Mouse (Mus musculus) stomach, embryonic 15.5 days (tissue): Measurements from ENCODE around the gene Tcf7l2. TPM values are rescaled to one million over a fixed set of nuclear protein-coding genes. Genes with fewer than 3 reads are reported as not detected.

Experiments used
- ATAC-seq: fragments of 200-750 bp; cut with Nextera tagmentation; 2 replicates; pipeline ENCODE4 v1.8.0; 2017; ENCODE audit warnings: low read depth, moderate number of reproducible peaks, moderate TSS enrichment; ENCODE audit not compliant: insufficient read depth, low FRiP score
- H3K27ac ChIP-seq: fragments of 300-500 bp; sonication (generic); 2 replicates; pipeline ENCODE4 v1.5.1; 2015; ENCODE audit warnings: mild to moderate bottlenecking, inconsistent platforms
- H3K27me3 ChIP-seq: fragments of 300-500 bp; sonication (generic); replicated peaks from 2 replicates; pipeline ENCODE4 v1.6.1; 2015; ENCODE audit warnings: inconsistent platforms
- H3K36me3 ChIP-seq: fragments of 300-500 bp; sonication (generic); 2 replicates; pipeline ENCODE4 v1.6.1; 2015; ENCODE audit warnings: inconsistent platforms
- H3K4me1 ChIP-seq: fragments of 300-500 bp; sonication (generic); 2 replicates; pipeline ENCODE4 v1.6.1; 2015; ENCODE audit warnings: inconsistent platforms
- H3K4me2 ChIP-seq: fragments of 300-500 bp; sonication (generic); 2 replicates; pipeline ENCODE4 v1.6.1; 2015; ENCODE audit warnings: mild to moderate bottlenecking, inconsistent platforms
- H3K4me3 ChIP-seq: fragments of 300-500 bp; sonication (generic); replicated peaks from 2 replicates; pipeline ENCODE4 v1.5.1; 2015; ENCODE audit warnings: inconsistent platforms
- H3K9ac ChIP-seq: fragments of 300-500 bp; sonication (generic); 2 replicates; pipeline ENCODE4 v1.6.1; 2015; ENCODE audit warnings: inconsistent platforms
- H3K9me3 ChIP-seq: fragments of 300-500 bp; sonication (generic); 2 replicates; pipeline ENCODE4 v1.6.1; 2016; ENCODE audit warnings: inconsistent platforms
- WGBS: fragments of 180-500 bp; shearing (Covaris S2); methylation state at CpG from one replicate; pipeline ENCODE4 v1.1.7; 2015; 5-methylcytosine and 5-hydroxymethylcytosine counted together
- polyA plus RNA-seq: library from polyadenylated mRNA; unstranded; fragments of >200 nt; fragmentation: Nextera tagmentation; extraction: Ambion mirVana; gene quantifications from 2 replicates; pipeline ENCODE4 v1.2.1, GENCODE M21; 2015

The Tcf7l2 gene
- polyA plus RNA-seq, 1 experiment from 2014 or later = 85.2 TPM

GRCm38 (mm10) chr19:55925425-55925803 lies 183.8 kb downstream of the Tcf7l2 start:
- no peak for ATAC-seq
- H3K9ac ChIP-seq = no peak overlapping the region
- no peak overlapping the region for H3K4me2 ChIP-seq
- H3K9me3 ChIP-seq = no peaks in the 10 kb centered on the region
- no peaks in the 10 kb centered on the region for H3K27me3 ChIP-seq
- peaks cover 34% of the 10 kb centered on the region for H3K36me3 ChIP-seq
- no peak overlapping the region for H3K27ac ChIP-seq
- no peak overlapping the region for H3K4me3 ChIP-seq
- WGBS = 71% methylated on average over 7 of the region's 7 CpGs
- H3K4me1 ChIP-seq = no peaks in the 10 kb centered on the region

- no peak overlapping the region for H3K4me2 ChIP-seq
- H3K36me3 ChIP-seq = peaks cover 32% of the 10 kb centered on the region
- no peaks in the 10 kb centered on the region for H3K9me3 ChIP-seq
- no peak overlapping the region for H3K27ac ChIP-seq
- H3K4me3 ChIP-seq = no peak overlapping the region
- WGBS = 80% methylated on average over 16 of the region's 16 CpGs
- H3K27me3 ChIP-seq = no peaks in the 10 kb centered on the region
- ATAC-seq = peak; percentile 44; the same call in 1 of the 2 replicates
- H3K4me1 ChIP-seq = no peaks in the 10 kb centered on the region
- H3K9ac ChIP-seq = no peak overlapping the region
These were observed 184.3 kb downstream of the Tcf7l2 start for GRCm38 (mm10) chr19:55925804-55926521.

- H3K4me1 ChIP-seq = no peaks in the 10 kb centered on the region
- peaks cover 29% of the 10 kb centered on the region for H3K36me3 ChIP-seq
- 88% methylated on average over 16 of the region's 16 CpGs for WGBS
- H3K4me2 ChIP-seq = no peak overlapping the region
- no peak overlapping the region for H3K9ac ChIP-seq
- H3K27me3 ChIP-seq = no peaks in the 10 kb centered on the region
- ATAC-seq = no peak
- no peak overlapping the region for H3K4me3 ChIP-seq
- H3K9me3 ChIP-seq = no peaks in the 10 kb centered on the region
- H3K27ac ChIP-seq = no peak overlapping the region
These were observed 185.4 kb downstream of the Tcf7l2 start for GRCm38 (mm10) chr19:55926858-55927673.

GRCm38 (mm10) chr19:55927674-55928061 lies 186.0 kb downstream of the Tcf7l2 start:
- peaks cover 23% of the 10 kb centered on the region for H3K36me3 ChIP-seq
- H3K4me1 ChIP-seq = no peaks in the 10 kb centered on the region
- H3K9me3 ChIP-seq = no peaks in the 10 kb centered on the region
- H3K4me2 ChIP-seq = no peak overlapping the region
- no peak overlapping the region for H3K9ac ChIP-seq
- no peak overlapping the region for H3K27ac ChIP-seq
- no peak for ATAC-seq
- WGBS = 82% methylated on average over 9 of the region's 9 CpGs
- no peaks in the 10 kb centered on the region for H3K27me3 ChIP-seq
- no peak overlapping the region for H3K4me3 ChIP-seq

GRCm38 (mm10) chr19:55928674-55929073 lies 187.1 kb downstream of the Tcf7l2 start:
- Histone ChIP-seq H3K9me3 (no peaks in the 10 kb centered on the region), H3K27ac (no peak overlapping the region), H3K4me2 (no peak overlapping the region), H3K9ac (no peak overlapping the region), H3K4me3 (no peak overlapping the region), H3K36me3 (peaks cover 22% of the 10 kb centered on the region; the same call in 1 of the 2 replicates), H3K4me1 (no peaks in the 10 kb centered on the region), H3K27me3 (no peaks in the 10 kb centered on the region)
- WGBS = 83% methylated on average over 5 of the region's 5 CpGs
- ATAC-seq = no peak

- Histone ChIP-seq H3K4me2 (no peak overlapping the region), H3K27ac (no peak overlapping the region), H3K4me3 (no peak overlapping the region), H3K27me3 (no peaks in the 10 kb centered on the region), H3K9me3 (no peaks in the 10 kb centered on the region), H3K36me3 (peaks cover 18% of the 10 kb centered on the region; the same call in 1 of the 2 replicates), H3K9ac (no peak overlapping the region), H3K4me1 (no peaks in the 10 kb centered on the region)
- WGBS = 94% methylated on average over 17 of the region's 17 CpGs
- no peak for ATAC-seq
These were observed 190.0 kb downstream of the Tcf7l2 start for GRCm38 (mm10) chr19:55931642-55932041.

- Histone ChIP-seq H3K9ac (no peak overlapping the region), H3K4me2 (no peak overlapping the region), H3K9me3 (no peaks in the 10 kb centered on the region), H3K4me3 (no peak overlapping the region), H3K27ac (no peak overlapping the region), H3K36me3 (0 out of 2 replicates have a peak, but pooled peaks cover 10% of the 10 kb centered on the region), H3K27me3 (no peaks in the 10 kb centered on the region), H3K4me1 (no peaks in the 10 kb centered on the region)
- ATAC-seq = no peak
- 67% methylated on average over 7 of the region's 7 CpGs for whole genome bisulfite sequencing
These were observed 192.5 kb downstream of the Tcf7l2 start for GRCm38 (mm10) chr19:55933947-55934729.

GRCm38 (mm10) chr19:55934730-55935003 lies 193.0 kb downstream of the Tcf7l2 start:
- no peak for ATAC-seq
- WGBS = 89% methylated on average over 3 of the region's 3 CpGs
- H3K4me3 ChIP-seq = no peak overlapping the region

GRCm38 (mm10) chr19:55937026-55937425 lies 195.4 kb downstream of the Tcf7l2 start:
- Histone ChIP-seq H3K4me1 (no peaks in the 10 kb centered on the region), H3K36me3 (no peaks in the 10 kb centered on the region), H3K9ac (no peak overlapping the region), H3K4me2 (no peak overlapping the region), H3K9me3 (no peaks in the 10 kb centered on the region), H3K27me3 (no peaks in the 10 kb centered on the region), H3K27ac (no peak overlapping the region), H3K4me3 (no peak overlapping the region)
- 96% methylated on average over 3 of the region's 3 CpGs for WGBS
- ATAC-seq = no peak

More at GRCm38 (mm10) chr19:55934730-55935003, 193.0 kb downstream of the Tcf7l2 start:
- Histone ChIP-seq H3K27ac (no peak overlapping the region), H3K27me3 (no peaks in the 10 kb centered on the region), H3K36me3 (0 out of 2 replicates have a peak, but pooled peaks cover 10% of the 10 kb centered on the region), H3K9me3 (no peaks in the 10 kb centered on the region), H3K4me1 (no peaks in the 10 kb centered on the region), H3K4me2 (no peak overlapping the region), H3K9ac (no peak overlapping the region)

GRCm38 (mm10) chr19:55938254-55939046 lies 196.8 kb downstream of the Tcf7l2 start:
- no peak overlapping the region for H3K27ac ChIP-seq
- no peak overlapping the region for H3K4me3 ChIP-seq
- H3K27me3 ChIP-seq = no peaks in the 10 kb centered on the region
- no peaks in the 10 kb centered on the region for H3K4me1 ChIP-seq
- H3K36me3 ChIP-seq = no peaks in the 10 kb centered on the region
- no peak overlapping the region for H3K4me2 ChIP-seq
- no peaks in the 10 kb centered on the region for H3K9me3 ChIP-seq
- H3K9ac ChIP-seq = no peak overlapping the region
- peak; percentile 77 for ATAC-seq
- WGBS = 81% methylated on average over 21 of the region's 21 CpGs

- H3K36me3 ChIP-seq = no peaks in the 10 kb centered on the region
- H3K4me2 ChIP-seq = no peak overlapping the region
- H3K4me1 ChIP-seq = no peaks in the 10 kb centered on the region
- no peaks in the 10 kb centered on the region for H3K9me3 ChIP-seq
- no peak overlapping the region for H3K27ac ChIP-seq
- no peaks in the 10 kb centered on the region for H3K27me3 ChIP-seq
- ATAC-seq = no peak
- H3K4me3 ChIP-seq = no peak overlapping the region
- no peak overlapping the region for H3K9ac ChIP-seq
- 64% methylated on average over 5 of the region's 5 CpGs for WGBS
These were observed 197.5 kb downstream of the Tcf7l2 start for GRCm38 (mm10) chr19:55939090-55939489.
